In the genomic region with DNA sequence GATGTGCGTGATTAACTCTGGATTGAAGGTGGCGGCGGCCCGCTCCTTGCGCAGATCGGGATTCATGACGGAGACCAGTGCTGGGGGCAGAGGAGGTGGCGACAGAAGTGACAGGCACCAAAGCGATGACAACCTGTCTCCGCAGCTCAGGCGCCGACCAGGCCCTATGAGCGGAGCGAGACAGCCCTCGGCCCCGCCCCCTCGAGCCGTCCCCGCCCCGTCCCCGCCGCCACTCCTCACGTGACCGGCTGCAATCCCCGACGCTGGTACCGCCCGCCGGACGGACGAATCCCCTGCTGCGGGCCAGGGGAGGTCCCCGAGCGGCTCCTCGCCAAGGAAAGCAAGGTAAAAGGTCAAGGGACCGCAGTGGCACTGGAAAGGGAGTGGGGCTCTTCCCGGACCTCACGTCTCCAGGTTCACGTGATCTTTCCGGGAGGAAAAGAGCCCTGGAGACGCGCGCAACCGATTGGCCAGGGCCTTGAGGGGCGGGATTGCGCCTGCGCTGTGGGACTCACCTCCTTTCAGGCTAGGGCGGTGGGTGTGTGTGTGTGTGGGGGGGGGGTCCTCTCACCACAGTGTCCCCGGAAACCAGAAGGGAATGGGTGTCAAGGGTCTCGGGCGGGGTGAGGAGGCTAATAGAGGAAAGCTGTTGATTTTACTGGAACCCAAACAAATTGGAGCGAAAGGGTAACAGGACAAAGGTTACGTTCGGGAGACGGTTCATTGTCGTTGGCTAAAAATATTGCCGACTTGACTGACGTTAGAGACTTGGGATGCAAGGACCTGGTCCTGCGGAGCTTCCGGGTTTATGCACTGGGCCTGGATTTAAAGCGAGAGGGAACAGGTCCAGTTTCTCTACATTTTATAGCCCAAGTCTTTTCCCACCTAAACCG, we compare ENCODE assay signal across 8 mouse cellular contexts. TPM values are rescaled to one million over a fixed set of nuclear protein-coding genes. Genes with fewer than 3 reads are reported as not detected.
DNase-seq lines count a peak whose midpoint lies in the region; ATAC-seq and TF ChIP-seq lines count a peak whose summit lies in the region.

A gene (plus strand): TSS at position 217 of the 893 bp plus-strand sequence.
A gene (minus strand): TSS at position 407 of the 893 bp plus-strand sequence.

- H3K27me3 ChIP-seq in heart, embryonic 12.5 days (replicated peaks) = no peaks in the 10 kb centered on the region
- no peaks in the 10 kb centered on the region for H3K27me3 ChIP-seq in kidney, postnatal 0 days (ENCODE audit: insufficient read depth, low read length)
- H3K27me3 ChIP-seq in liver, embryonic 11.5 days (replicated peaks; ENCODE audit: control insufficient read depth, insufficient read depth, low read length) = no peaks in the 10 kb centered on the region
- H3K27me3 ChIP-seq in stomach, embryonic 14.5 days (ENCODE audit: control insufficient read depth, insufficient read depth, low read length) = no peaks in the 10 kb centered on the region

- peak; percentile 88 for ATAC-seq in erythroid progenitor cell, adult 5-6 weeks (replicated peaks; ENCODE audit: low FRiP score, poor library complexity, severe bottlenecking)
- peak; percentile 98 for ATAC-seq in heart, embryonic 12.5 days (ENCODE audit: insufficient number of reproducible peaks, low FRiP score)
- ATAC-seq in kidney, postnatal 0 days (replicated peaks; ENCODE audit: low FRiP score, low read depth) = peak; percentile 94
- ATAC-seq in liver, embryonic 11.5 days (replicated peaks; ENCODE audit: low FRiP score) = peak; percentile 96
- peak; percentile 98 for ATAC-seq in stomach, embryonic 14.5 days (ENCODE audit: insufficient number of reproducible peaks, insufficient read depth, low FRiP score, low read depth)

- H3K27ac ChIP-seq in heart, embryonic 12.5 days (ENCODE audit: poor library complexity, severe bottlenecking) = peak within 1 kb of the TSS; percentile 95
- peak within 1 kb of the TSS; percentile 94 for H3K27ac ChIP-seq in kidney, postnatal 0 days
- peak within 1 kb of the TSS; percentile 91 for H3K27ac ChIP-seq in liver, embryonic 11.5 days (ENCODE audit: low read depth, low read length)
- H3K27ac ChIP-seq in stomach, embryonic 14.5 days (ENCODE audit: low read length) = peak within 1 kb of the TSS; percentile 89

- H3K9me3 ChIP-seq in heart, embryonic 12.5 days (replicated peaks) = no peaks in the 10 kb centered on the region
- H3K9me3 ChIP-seq in kidney, postnatal 0 days (replicated peaks; ENCODE audit: low read length) = no peaks in the 10 kb centered on the region
- H3K9me3 ChIP-seq in liver, embryonic 11.5 days (ENCODE audit: control insufficient read depth, low read length) = no peaks in the 10 kb centered on the region
- H3K9me3 ChIP-seq in stomach, embryonic 14.5 days (ENCODE audit: control insufficient read depth, low read depth, low read length) = no peaks in the 10 kb centered on the region

- H3K9ac ChIP-seq in heart, embryonic 12.5 days = peak within 1 kb of the TSS; percentile 93
- peak within 1 kb of the TSS; percentile 88 for H3K9ac ChIP-seq in kidney, postnatal 0 days (ENCODE audit: low read depth, low read length)
- peak within 1 kb of the TSS; percentile 77 for H3K9ac ChIP-seq in liver, embryonic 11.5 days (ENCODE audit: low read depth, low read length)
- peak within 1 kb of the TSS; percentile 71 for H3K9ac ChIP-seq in stomach, embryonic 14.5 days (replicated peaks; ENCODE audit: low read depth, low read length)

- under 1% methylated on average over 52 of the region's 62 CpGs for WGBS in heart, embryonic 12.5 days
- under 1% methylated on average over 61 of the region's 62 CpGs for WGBS in kidney, postnatal 0 days
- WGBS in liver, embryonic 11.5 days = under 1% methylated on average over 62 of the region's 62 CpGs
- WGBS in stomach, embryonic 14.5 days = under 1% methylated on average over 62 of the region's 62 CpGs

- no peak for TF ChIP-seq CTCF in kidney, postnatal 0 days (IDR thresholded peaks at IDR 0.05; ENCODE audit: low read depth)

- H3K4me3 ChIP-seq in heart, embryonic 12.5 days = peak within 1 kb of the TSS; percentile 86
- peak within 1 kb of the TSS; percentile 75 for H3K4me3 ChIP-seq in kidney, postnatal 0 days (replicated peaks; ENCODE audit: low read depth, low read length)
- peak within 1 kb of the TSS; percentile 83 for H3K4me3 ChIP-seq in liver, embryonic 11.5 days (ENCODE audit: low read depth, low read length)
- peak within 1 kb of the TSS; percentile 77 for H3K4me3 ChIP-seq in stomach, embryonic 14.5 days (ENCODE audit: low read depth, low read length)

- H3K36me3 ChIP-seq in heart, embryonic 12.5 days = peaks cover 17% of the 10 kb centered on the region
- H3K36me3 ChIP-seq in kidney, postnatal 0 days (ENCODE audit: insufficient read depth, low read length) = peaks cover 5% of the 10 kb centered on the region; the same call in 1 of the 2 replicates
- peaks cover 3% of the 10 kb centered on the region; the same call in 1 of the 2 replicates for H3K36me3 ChIP-seq in liver, embryonic 11.5 days (ENCODE audit: control insufficient read depth, insufficient read depth, low read length)
- H3K36me3 ChIP-seq in stomach, embryonic 14.5 days (ENCODE audit: control insufficient read depth, insufficient read depth, low read length) = peaks cover 4% of the 10 kb centered on the region; the same call in 1 of the 2 replicates

- peak; percentile 93 for DNase-seq in CD4-positive helper T cell, adult 2 months (ENCODE audit: low read depth, low spot score)
- DNase-seq in brain, embryonic 18.5 days (ENCODE audit: low read depth, low spot score) = peak; percentile 95
- peak; percentile 97 for DNase-seq in kidney, postnatal 0 days (ENCODE audit: low spot score)
- peak; percentile 97 for DNase-seq in liver, embryonic 11.5 days (ENCODE audit: low spot score)
- peak; percentile 94 for DNase-seq in naive thymus-derived CD4-positive, alpha-beta T cell, adult 2 months (ENCODE audit: low read depth)

- H3K4me2 ChIP-seq in heart, embryonic 12.5 days = peak within 1 kb of the TSS; percentile 94
- peak within 1 kb of the TSS; percentile 80 for H3K4me2 ChIP-seq in kidney, postnatal 0 days (ENCODE audit: low read length)
- H3K4me2 ChIP-seq in liver, embryonic 11.5 days = peak within 1 kb of the TSS; percentile 91
- peak within 1 kb of the TSS; percentile 83 for H3K4me2 ChIP-seq in stomach, embryonic 14.5 days (replicated peaks; ENCODE audit: low read depth, low read length)

- H3K4me1 ChIP-seq in heart, embryonic 12.5 days (replicated peaks) = peaks cover 12% of the 10 kb centered on the region
- peaks cover 2% of the 10 kb centered on the region; the same call in 1 of the 2 replicates for H3K4me1 ChIP-seq in kidney, postnatal 0 days (replicated peaks; ENCODE audit: insufficient read depth, low read length)
- H3K4me1 ChIP-seq in liver, embryonic 11.5 days (replicated peaks; ENCODE audit: control insufficient read depth, insufficient read depth, low read length) = peaks cover 17% of the 10 kb centered on the region
- peaks cover 9% of the 10 kb centered on the region; the same call in 1 of the 2 replicates for H3K4me1 ChIP-seq in stomach, embryonic 14.5 days (ENCODE audit: control insufficient read depth, insufficient read depth, low read length)

RNA-seq across cellular contexts. Expression of the first gene that starts in this region (rescaled TPM):
- 11.2 and 19.3 TPM in 2 replicates for total RNA-seq in erythroid progenitor cell, adult 5-6 weeks (2015; ENCODE audit: low replicate concordance)
- total RNA-seq in erythroid progenitor cell, adult 5-6 weeks (2017; ENCODE audit: low replicate concordance) = 3.0 and 3.7 TPM in 2 replicates
- polyA plus RNA-seq in heart, embryonic 12.5 days (2016; fragmentation: Nextera tagmentation; extraction: Ambion mirVana) = 74.9 and 75.5 TPM in 2 replicates
- polyA plus RNA-seq in kidney, postnatal 0 days (2015; fragmentation: Nextera tagmentation; extraction: Ambion mirVana) = 44.0 and 47.2 TPM in 2 replicates
- polyA plus RNA-seq in liver, embryonic 11.5 days (2014; fragmentation: Nextera tagmentation; extraction: Ambion mirVana) = 62.3 and 63.8 TPM in 2 replicates
- polyA plus RNA-seq in stomach, embryonic 14.5 days (2014; fragmentation: Nextera tagmentation; extraction: Ambion mirVana) = 80.9 and 81.3 TPM in 2 replicates

RNA-seq across cellular contexts. Expression of the second gene that starts in this region (rescaled TPM):
- total RNA-seq in erythroid progenitor cell, adult 5-6 weeks (2015; ENCODE audit: low replicate concordance) = 15.5 and 18.4 TPM in 2 replicates
- total RNA-seq in erythroid progenitor cell, adult 5-6 weeks (2017; ENCODE audit: low replicate concordance) = 6.4 and 20.5 TPM in 2 replicates
- polyA plus RNA-seq in heart, embryonic 12.5 days (2016; fragmentation: Nextera tagmentation; extraction: Ambion mirVana) = 36.1 and 38.3 TPM in 2 replicates
- 55.5 and 64.0 TPM in 2 replicates for polyA plus RNA-seq in kidney, postnatal 0 days (2015; fragmentation: Nextera tagmentation; extraction: Ambion mirVana)
- polyA plus RNA-seq in liver, embryonic 11.5 days (2014; fragmentation: Nextera tagmentation; extraction: Ambion mirVana) = 22.7 and 23.6 TPM in 2 replicates
- 29.0 and 29.6 TPM in 2 replicates for polyA plus RNA-seq in stomach, embryonic 14.5 days (2014; fragmentation: Nextera tagmentation; extraction: Ambion mirVana)

Comparison
In these comparisons a context has a peak if more than half of its experiments do, and no peak if none do; other contexts are left out.
1. Peak in every context shown above with its lines: DNase-seq, ATAC-seq, H3K4me3 ChIP-seq and H3K27ac ChIP-seq.